8 mouse cellular contexts compared by ENCODE assay signal in genomic region chr13:75797369-75798141, GRCm38 (mm10). TPM values are rescaled to one million over a fixed set of nuclear protein-coding genes. Genes with fewer than 3 reads are reported as not detected.
DNase-seq lines count a peak whose midpoint lies in the region; ATAC-seq lines count a peak whose summit lies in the region.

No protein-coding gene starts in this region.

- H3K27ac ChIP-seq in hindbrain, embryonic 13.5 days: no peak overlapping the region

- no peaks in the 10 kb centered on the region for H3K36me3 ChIP-seq in hindbrain, embryonic 13.5 days

- peak overlapping the region; percentile 26 for H3K4me3 ChIP-seq in hindbrain, embryonic 13.5 days

- peak; percentile 89 for DNase-seq in Muller cell, postnatal 12 days (ENCODE audit: inconsistent ontology term)
- DNase-seq in cerebellum, adult 9-11 months: peak; percentile 77
- DNase-seq in frontal cortex, postnatal 10 days (ENCODE audit: low spot score in 2 of 2): peak; percentile 85 to 91
- DNase-seq in layer of hippocampus, postnatal 25 days (ENCODE audit: extremely low spot score in 1 of 2, low spot score in 1 of 2): peak; percentile 96 to 97
- DNase-seq in lung, postnatal 25 days (ENCODE audit: low spot score): peak; percentile 95
- peak; percentile 92 for DNase-seq in retina, embryonic 14.5 days (ENCODE audit: low spot score)
- peak; percentile 94 for DNase-seq in thymus, postnatal 4 days

- 38% methylated on average over 18 of the region's 18 CpGs for WGBS in hindbrain, embryonic 13.5 days

- no peaks in the 10 kb centered on the region for H3K27me3 ChIP-seq in hindbrain, embryonic 13.5 days

- peak overlapping the region; percentile 57 for H3K4me2 ChIP-seq in hindbrain, embryonic 13.5 days

- peak; percentile 98 for ATAC-seq in hindbrain, embryonic 13.5 days (ENCODE audit: low FRiP score)

- peak overlapping the region; percentile 49 for H3K9ac ChIP-seq in hindbrain, embryonic 13.5 days

- no peaks in the 10 kb centered on the region for H3K9me3 ChIP-seq in hindbrain, embryonic 13.5 days

- peaks cover 4% of the 10 kb centered on the region; the same call in 1 of the 2 replicates for H3K4me1 ChIP-seq in hindbrain, embryonic 13.5 days (replicated peaks)

RNA-seq across cellular contexts. Expression of gene Glrx, which starts 42.1 kb away (rescaled TPM):
- 50.0 and 50.4 TPM in 2 replicates for polyA plus RNA-seq in hindbrain, embryonic 13.5 days (2015; fragmentation: Nextera tagmentation; extraction: Ambion mirVana)
- 10 to 100 TPM; 47.8 to 52.3 TPM for total RNA-seq in layer of hippocampus, postnatal 25 days (2021)
